In genomic region chr16:18878091-18878720, GRCm38 (mm10) we compare ENCODE assay signal across 8 mouse cellular contexts. TPM values are rescaled to one million over a fixed set of nuclear protein-coding genes. Genes with fewer than 3 reads are reported as not detected.
A peak's percentile ranks its signal among the peaks of the same experiment; 100 is the strongest.
DNase-seq lines count a peak whose midpoint lies in the region; ATAC-seq lines count a peak whose summit lies in the region.

No protein-coding gene starts in this region.

- peak overlapping the region; percentile 91 for H3K4me2 ChIP-seq in heart, embryonic 16.5 days (ENCODE audit: low read depth, low read length)

- H3K9ac ChIP-seq in heart, embryonic 16.5 days (ENCODE audit: low read length): peak overlapping the region; percentile 91

- H3K4me3 ChIP-seq in heart, embryonic 16.5 days (ENCODE audit: low read length): peak overlapping the region; percentile 90

- no peaks in the 10 kb centered on the region for H3K9me3 ChIP-seq in heart, embryonic 16.5 days (replicated peaks; ENCODE audit: control insufficient read depth, low read length)

- no peak for ATAC-seq in heart, embryonic 16.5 days (replicated peaks; ENCODE audit: extremely low read depth, insufficient read depth, low FRiP score)
- ATAC-seq in megakaryocyte, adult 5-6 weeks (ENCODE audit: poor library complexity, severe bottlenecking): peak; percentile 1; the same call in 1 of the 2 replicates

- DNase-seq in layer of hippocampus, adult 9-10 months (ENCODE audit: low spot score): peak; percentile 8
- no peak for DNase-seq in layer of hippocampus, adult 18-20 months (ENCODE audit: low spot score in 2 of 2)
- DNase-seq in brain, embryonic 18.5 days (ENCODE audit: low read depth, low spot score): peak; percentile 20
- DNase-seq in c-Kit-positive CD71-positive TER-119-positive erythroid progenitor cells, embryonic 14.5 days (ENCODE audit: low spot score): no peak
- no peak for DNase-seq in layer of hippocampus, postnatal 10 days (ENCODE audit: low spot score in 2 of 2)
- DNase-seq in testis, postnatal 10 days (ENCODE audit: low spot score): no peak

- peak overlapping the region; percentile 95 for H3K27ac ChIP-seq in heart, embryonic 16.5 days (ENCODE audit: low read length)

- peaks cover 12% of the 10 kb centered on the region for H3K4me1 ChIP-seq in heart, embryonic 16.5 days (ENCODE audit: control insufficient read depth, insufficient read depth, low read length)

- peaks cover 12% of the 10 kb centered on the region for H3K36me3 ChIP-seq in heart, embryonic 16.5 days (ENCODE audit: control insufficient read depth, insufficient read depth)

- H3K27me3 ChIP-seq in heart, embryonic 16.5 days (ENCODE audit: control insufficient read depth, insufficient read depth, low read length): no peaks in the 10 kb centered on the region

- WGBS in heart, embryonic 16.5 days: 26% methylated on average over 20 of the region's 20 CpGs

RNA-seq across cellular contexts. Expression of gene Hira, which starts 1.4 kb away (rescaled TPM):
- 10 to 100 TPM; 75.6 to 88.3 TPM for total RNA-seq in layer of hippocampus, adult 18-20 months (2021)
- polyA plus RNA-seq in heart, embryonic 16.5 days (2015; fragmentation: Nextera tagmentation; extraction: Ambion mirVana): 8.0 and 9.0 TPM in 2 replicates
- 28.3 and 34.5 TPM in 2 replicates for total RNA-seq in megakaryocyte, adult 5-6 weeks (2015)
- 43.8 and 60.5 TPM in 2 replicates for total RNA-seq in megakaryocyte, adult 5-6 weeks (2017)
- 10 to 100 TPM; 98.0 to 99.4 TPM for total RNA-seq in layer of hippocampus, postnatal 10 days (2021)

RNA-seq across cellular contexts. Expression of gene Mrpl40, which starts 1.5 kb away (rescaled TPM):
- 10 to 100 TPM; 33.7 to 35.0 TPM for total RNA-seq in layer of hippocampus, adult 18-20 months (2021)
- polyA plus RNA-seq in heart, embryonic 16.5 days (2015; fragmentation: Nextera tagmentation; extraction: Ambion mirVana): 94.4 and 110 TPM in 2 replicates
- total RNA-seq in megakaryocyte, adult 5-6 weeks (2015): 80.1 and 85.8 TPM in 2 replicates
- total RNA-seq in megakaryocyte, adult 5-6 weeks (2017): 78.2 and 81.7 TPM in 2 replicates
- total RNA-seq in layer of hippocampus, postnatal 10 days (2021): 10 to 100 TPM; 34.9 to 39.4 TPM

RNA-seq across cellular contexts. Expression of gene Gm28539, which starts 41.8 kb away (rescaled TPM):
- total RNA-seq in layer of hippocampus, adult 18-20 months (2021): 1 to 10 TPM; 6.6 to 7.2 TPM
- polyA plus RNA-seq in heart, embryonic 16.5 days (2015; fragmentation: Nextera tagmentation; extraction: Ambion mirVana): not detected in 2 replicates
- not detected in 2 replicates for total RNA-seq in megakaryocyte, adult 5-6 weeks (2015)
- not detected in 2 replicates for total RNA-seq in megakaryocyte, adult 5-6 weeks (2017)
- 10 to 100 TPM in 1 of 2 experiments, 1 to 10 TPM in 1; 8.8 to 16.9 TPM for total RNA-seq in layer of hippocampus, postnatal 10 days (2021)

RNA-seq across cellular contexts. Expression of gene 2510002D24Rik, which starts 41.8 kb away (rescaled TPM):
- 10 to 100 TPM; 24.7 to 27.8 TPM for total RNA-seq in layer of hippocampus, adult 18-20 months (2021)
- polyA plus RNA-seq in heart, embryonic 16.5 days (2015; fragmentation: Nextera tagmentation; extraction: Ambion mirVana): 39.6 and 40.0 TPM in 2 replicates
- 7.8 and 9.6 TPM in 2 replicates for total RNA-seq in megakaryocyte, adult 5-6 weeks (2015)
- total RNA-seq in megakaryocyte, adult 5-6 weeks (2017): 9.6 and 9.9 TPM in 2 replicates
- 10 to 100 TPM; 22.2 to 24.7 TPM for total RNA-seq in layer of hippocampus, postnatal 10 days (2021)

Comparison
In these comparisons a context has a peak if more than half of its experiments do, and no peak if none do; other contexts are left out.
1. DNase-seq: peak in layer of hippocampus, adult 9-10 months (single experiment) and brain, embryonic 18.5 days (single experiment); none in layer of hippocampus, adult 18-20 months (0 of 2), c-Kit-positive CD71-positive TER-119-positive erythroid progenitor cells, embryonic 14.5 days (single experiment), layer of hippocampus, postnatal 10 days (0 of 2) and testis, postnatal 10 days (single experiment).
2. RNA of gene Gm28539, which starts 41.8 kb away (total RNA-seq): 8.8 to 16.9 TPM in layer of hippocampus, postnatal 10 days and 6.6 to 7.2 TPM in layer of hippocampus, adult 18-20 months; not detected in megakaryocyte, adult 5-6 weeks; every median in the first group is over 4 times any median in the second.